Mouse (Mus musculus): ENCODE measurements around the gene Tcf19.

DNA sequence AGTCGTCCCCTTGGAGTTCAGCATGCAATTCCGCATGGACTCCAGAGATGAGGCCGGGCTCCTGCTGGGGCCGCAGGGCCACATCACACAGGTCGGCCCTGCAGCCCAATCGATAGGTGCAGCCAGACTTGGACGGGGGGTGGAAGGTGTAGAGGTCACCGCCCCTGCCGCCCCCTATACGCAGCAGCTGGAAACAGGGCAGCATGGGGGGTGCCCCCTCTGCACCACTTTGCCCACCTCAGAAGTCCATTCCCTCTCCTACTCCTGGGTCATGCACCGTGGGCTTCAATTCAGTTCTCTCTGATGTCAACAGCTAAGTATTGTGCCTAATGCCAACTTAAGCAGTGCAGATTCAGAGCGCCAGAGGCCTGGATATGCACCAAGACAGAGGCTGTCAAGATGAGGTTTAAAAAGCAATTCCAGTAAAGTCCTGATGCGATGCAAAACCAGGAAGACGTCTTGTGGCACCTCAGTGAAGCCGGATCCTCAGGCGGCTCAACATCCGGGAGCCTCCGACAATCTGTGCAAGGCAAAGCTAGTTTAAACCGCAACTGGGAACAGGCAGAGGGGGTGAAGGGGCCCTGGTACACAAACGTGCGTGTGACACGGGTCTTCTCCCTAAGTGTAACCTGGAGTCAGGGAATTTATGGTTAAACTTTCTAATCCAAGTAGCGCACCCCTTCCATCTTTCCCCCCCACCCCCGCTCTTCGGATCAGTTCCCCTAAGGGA, 548 bp downstream of the Tcf19 start:
- no peak for TF ChIP-seq CEBPB (IDR thresholded peaks at IDR 0.05; ENCODE audit: insufficient read depth, poor library complexity, severe bottlenecking)
- TF ChIP-seq MYOG (IDR thresholded peaks at IDR 0.05; ENCODE audit: control insufficient read depth in 1 of 3, insufficient read depth in 1 of 3, insufficient read length in 2 of 3, low read depth in 2 of 3): no peak
- TF ChIP-seq POLR2A (IDR thresholded peaks at IDR 0.05; ENCODE audit: insufficient read length, low read depth): no peak
- no peak for TF ChIP-seq E2F4 (IDR thresholded peaks at IDR 0.05; ENCODE audit: insufficient read depth)
- TF ChIP-seq USF1 (IDR thresholded peaks at IDR 0.05; ENCODE audit: low read depth): no peak
- TF ChIP-seq TCF3 (IDR thresholded peaks at IDR 0.05; ENCODE audit: insufficient read length, low read depth): no peak

Measured in myocyte (in vitro differentiated cells).